Mouse (Mus musculus) telencephalon, adult 2 months (tissue): ENCODE data around the gene Phf21a.
"Not testable (repeated sequence)": the region's sequence is repeated elsewhere in the genome, so short reads cannot be mapped to it uniquely, and the experiment has no call there.

Experiments
- DNase-seq: peaks from one replicate; pipeline ENCODE4 v3.0.0-alpha.2; 2011; ENCODE audit warnings: low read depth, low spot score

Gene Phf21a

GRCm38 (mm10) chr2:92082196-92082595 is 10.7 kb upstream of the Phf21a start:
- DNase-seq = no peak

DNA sequence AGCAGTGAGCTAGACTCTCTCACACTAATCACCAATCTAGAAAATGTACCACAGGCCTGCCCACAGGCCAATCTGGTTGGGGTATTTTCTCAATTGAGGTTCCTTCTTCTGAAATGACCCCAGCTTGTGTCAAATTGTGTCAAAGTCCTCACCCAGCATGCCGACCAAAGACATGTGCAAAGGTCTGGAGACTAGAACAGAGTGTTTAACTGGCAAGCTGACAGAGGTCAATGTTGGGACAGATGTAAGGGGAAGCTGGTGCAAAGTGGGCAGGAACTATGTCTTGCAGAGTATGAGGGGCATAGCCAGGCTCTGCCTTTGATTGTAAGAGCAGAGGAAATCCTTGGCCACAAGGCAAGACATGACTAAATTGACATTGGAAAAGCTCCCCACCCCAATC is 7.2 kb upstream of the Phf21a start:
- no peak for DNase-seq

DNA sequence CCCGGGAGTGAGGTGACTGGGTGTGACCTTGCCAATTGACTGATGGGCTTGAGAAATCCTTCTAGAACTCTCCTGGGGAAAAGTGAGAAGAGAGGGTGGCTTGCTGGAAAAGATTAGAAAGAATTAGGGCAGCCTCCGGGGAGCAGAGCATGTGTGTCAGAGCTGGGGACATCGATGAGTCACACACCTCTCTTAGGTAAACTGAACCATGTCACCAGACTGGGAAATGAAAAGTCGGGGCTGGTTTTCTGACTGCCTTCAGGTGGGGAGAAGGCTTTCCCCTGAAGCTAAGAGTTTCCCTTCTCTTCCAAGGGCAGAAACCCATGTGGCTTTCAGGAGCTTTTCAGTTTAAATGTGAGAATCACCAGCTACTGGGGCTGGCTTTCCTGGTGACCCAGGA is 5.9 kb upstream of the Phf21a start:
- no peak for DNase-seq

DNA sequence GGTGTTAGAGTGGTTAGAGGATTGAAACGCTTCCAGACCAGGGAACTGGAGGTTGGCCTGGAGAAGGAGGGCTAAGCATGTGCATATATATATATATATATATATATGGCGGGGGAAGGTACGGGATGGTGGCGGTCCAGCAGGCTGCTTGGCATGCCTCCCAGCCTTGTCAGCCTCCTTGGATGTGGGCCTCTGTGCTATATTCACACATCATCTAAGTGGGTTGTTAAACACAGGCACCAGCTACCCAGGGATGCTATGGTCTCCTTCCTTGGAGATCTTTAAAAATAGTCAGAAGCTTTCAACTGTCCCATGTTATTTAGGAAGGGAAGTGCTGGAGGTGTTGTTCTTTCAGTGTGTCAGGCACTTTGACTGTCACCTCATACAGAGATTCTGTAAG is 3.1 kb upstream of the Phf21a start:
- peak; percentile 70 for DNase-seq

GRCm38 (mm10) chr2:92093503-92093902 is 586 bp downstream of the Phf21a start:
- not testable (repeated sequence) for DNase-seq

DNA sequence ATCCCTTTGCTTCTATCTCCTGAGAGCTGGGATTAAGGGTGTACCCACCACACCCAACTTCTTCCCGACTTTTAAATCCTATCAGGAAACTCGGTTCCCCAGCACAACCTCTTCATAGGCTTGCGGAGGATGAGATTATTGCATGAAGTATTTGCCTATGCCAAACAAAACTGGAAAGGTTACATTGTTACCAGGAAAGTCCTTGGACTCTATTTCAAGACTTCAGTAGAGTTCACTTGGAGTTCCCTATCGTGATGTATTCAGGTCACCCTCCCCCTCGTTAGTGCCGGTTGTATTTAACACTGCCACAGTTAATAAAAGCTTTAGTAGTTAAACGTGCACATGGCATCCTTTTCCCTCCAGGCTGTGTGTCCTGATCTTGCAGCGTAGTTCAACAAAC is 1.2 kb downstream of the Phf21a start:
- no peak for DNase-seq

GRCm38 (mm10) chr2:92100768-92101167 is 7.9 kb downstream of the Phf21a start:
- DNase-seq = no peak

DNA sequence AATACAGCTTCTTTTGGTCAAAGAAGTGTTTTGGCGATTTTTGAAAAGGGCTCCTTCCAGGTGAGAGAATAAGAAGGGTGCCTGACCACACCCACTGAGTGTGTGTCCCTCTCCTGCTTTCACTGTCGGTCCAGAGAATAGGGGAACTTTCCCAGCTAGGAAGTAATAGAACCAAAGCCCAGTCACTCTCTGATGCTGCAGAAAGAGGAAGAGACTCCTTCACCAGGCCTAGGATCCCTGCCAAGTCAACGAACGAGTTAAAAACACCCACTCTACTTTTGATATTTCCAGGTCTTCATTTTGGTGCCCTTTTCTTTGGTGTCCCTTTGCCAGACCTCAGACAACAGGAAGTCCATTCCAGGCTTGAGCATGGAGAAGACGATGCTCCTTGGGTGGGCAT is 31.6 kb downstream of the Phf21a start:
- DNase-seq = no peak

DNA sequence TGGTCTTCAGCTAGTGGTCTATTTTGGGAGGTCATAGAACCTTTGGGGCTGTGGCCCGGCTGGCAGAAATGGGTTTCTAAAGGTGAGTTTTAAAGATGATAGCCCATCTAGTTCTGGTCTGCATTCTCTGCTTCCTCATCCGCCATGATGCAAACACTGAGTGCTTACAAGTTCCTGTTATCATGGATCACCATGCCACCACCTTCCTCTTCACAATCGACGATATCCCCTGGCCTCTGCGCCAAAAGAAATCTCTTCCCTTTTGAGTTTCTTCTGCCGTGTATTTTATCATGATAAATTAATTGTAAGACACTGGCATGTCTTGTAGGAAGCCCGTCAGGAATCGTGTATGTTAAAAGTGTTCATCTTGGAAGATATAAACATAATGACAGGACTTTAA is 32.4 kb downstream of the Phf21a start:
- no peak for DNase-seq

DNA sequence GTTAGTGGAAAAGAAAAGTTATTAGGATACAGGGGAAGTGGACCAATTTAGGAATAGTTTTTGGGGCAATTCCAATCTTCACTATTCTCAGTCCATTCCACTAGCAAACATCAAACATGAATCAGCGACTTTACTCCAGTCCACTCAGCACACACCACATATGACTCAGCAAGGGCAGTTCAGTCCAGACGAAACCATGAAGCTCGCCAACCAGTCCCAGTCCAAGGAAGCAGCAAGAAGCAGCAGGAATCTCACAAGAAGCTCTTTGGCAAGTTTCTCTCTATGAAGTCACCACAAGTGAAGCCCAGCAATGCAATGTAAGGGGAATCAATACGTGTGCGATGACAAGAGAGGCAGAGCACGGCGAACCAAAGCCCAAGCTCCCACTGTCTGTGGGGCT is 37.2 kb downstream of the Phf21a start:
- DNase-seq = no peak

DNA sequence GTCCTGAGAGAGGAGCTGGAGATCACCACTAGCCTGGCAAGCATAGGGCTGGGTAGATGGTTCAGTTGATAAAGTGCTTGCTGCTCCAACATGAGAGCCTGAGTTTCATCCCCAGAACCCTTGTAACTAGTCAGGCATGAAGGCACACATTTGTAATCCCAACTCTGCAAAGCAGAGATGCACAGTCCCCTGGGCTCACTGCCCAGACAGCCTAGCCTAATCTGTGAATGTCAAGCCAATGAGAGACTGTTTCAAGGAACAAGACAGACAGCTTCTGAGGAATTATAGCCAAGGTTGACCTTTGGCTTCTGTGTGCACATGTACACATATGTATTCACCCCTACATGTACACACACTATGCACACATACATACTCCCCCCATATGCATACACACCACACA is 45.8 kb downstream of the Phf21a start:
- DNase-seq = no peak

DNA sequence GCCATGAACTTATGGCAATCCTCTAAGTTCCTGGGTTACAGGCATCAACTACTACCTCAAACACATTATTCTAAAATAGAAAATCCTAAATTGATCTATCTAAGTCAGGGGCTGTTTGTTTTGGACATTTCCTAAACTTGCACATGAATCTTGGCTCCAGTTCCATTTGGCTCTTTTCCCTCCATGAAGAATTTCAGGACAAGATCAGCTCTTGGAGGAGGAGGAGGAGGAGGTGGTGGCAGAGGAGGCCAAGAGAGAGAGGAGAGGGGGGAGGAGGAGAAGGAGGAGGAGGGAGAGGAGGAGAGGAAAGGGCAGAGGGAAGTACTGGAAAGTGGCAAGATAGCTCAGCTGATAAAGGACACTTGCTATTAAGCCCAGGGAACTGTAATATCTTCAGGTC is 46.4 kb downstream of the Phf21a start:
- no peak for DNase-seq

DNA sequence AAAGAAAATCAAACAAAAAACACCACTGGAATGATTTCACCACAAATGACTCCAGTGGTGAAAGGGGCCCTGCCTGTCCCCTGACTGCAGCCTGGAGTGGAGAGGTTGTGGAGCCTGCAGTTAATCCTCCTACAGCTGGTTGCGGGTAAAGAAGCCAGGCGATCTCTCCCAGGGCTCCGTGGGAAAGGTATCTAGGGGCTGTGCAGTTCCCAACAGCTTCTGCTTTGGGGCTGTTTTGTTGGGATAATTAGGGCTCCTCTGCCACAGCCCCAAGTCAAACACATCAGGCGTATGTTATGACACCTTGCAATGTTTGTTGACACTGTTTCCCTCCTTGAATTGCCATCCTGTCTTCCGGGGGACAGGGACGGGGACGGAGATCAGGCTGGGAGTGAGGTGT is 47.5 kb downstream of the Phf21a start:
- no peak for DNase-seq

DNA sequence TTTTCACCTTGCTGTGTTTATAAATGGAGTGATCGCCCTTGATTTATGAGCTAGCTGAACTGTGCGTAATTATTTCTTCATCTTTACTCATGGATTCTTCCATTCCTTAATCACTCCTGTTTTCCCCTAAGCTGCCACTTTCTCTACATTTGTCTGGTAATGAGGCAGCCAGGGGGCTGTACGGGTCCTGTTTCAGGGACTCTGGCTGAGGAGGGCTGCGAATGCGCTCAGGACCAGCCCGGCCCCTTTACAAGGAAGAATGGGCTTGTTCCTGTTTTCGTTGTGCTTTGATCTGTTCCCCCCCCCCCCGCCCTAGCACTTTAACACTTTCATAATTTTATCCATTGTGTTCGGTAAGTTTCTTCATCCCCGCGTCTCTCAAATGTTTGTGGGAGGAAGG is 48.2 kb downstream of the Phf21a start:
- DNase-seq = no peak

GRCm38 (mm10) chr2:92143932-92144331 is 51.0 kb downstream of the Phf21a start:
- no peak for DNase-seq

- not testable (repeated sequence) for DNase-seq
Measured at GRCm38 (mm10) chr2:92147925-92148750, 55.2 kb downstream of the Phf21a start.

- DNase-seq = no peak
Measured at GRCm38 (mm10) chr2:92164291-92164690, 71.4 kb downstream of the Phf21a start.

GRCm38 (mm10) chr2:92166950-92167349 is 74.0 kb downstream of the Phf21a start:
- DNase-seq = no peak

DNA sequence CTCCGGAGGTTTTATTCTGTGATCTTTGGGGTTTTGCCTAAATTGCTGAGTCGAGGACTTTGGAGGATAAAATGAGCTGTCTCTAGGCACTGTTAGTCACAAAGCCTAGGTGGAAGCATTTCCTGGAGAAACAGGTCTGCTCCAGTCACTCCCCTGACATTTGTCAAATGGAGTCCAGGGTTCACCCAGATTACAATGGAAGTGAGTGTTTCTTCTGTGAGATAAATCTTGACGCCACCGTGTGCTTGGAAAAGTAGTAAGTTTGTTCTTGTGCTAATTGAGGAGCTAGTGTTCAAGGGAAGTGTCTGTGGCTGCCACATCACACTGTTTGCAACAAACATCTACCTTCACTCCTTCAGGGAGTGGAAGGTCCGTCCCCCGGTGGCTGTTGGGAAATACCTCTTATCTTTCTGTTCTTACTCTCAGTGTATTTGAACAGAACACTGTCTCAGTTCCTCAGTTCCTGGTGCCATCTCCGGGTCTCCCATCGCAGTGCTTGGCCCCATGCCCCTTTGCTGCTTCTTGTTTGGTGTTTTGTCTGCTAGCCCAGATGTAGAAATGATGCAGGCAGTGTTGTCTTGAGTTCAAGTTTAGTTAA is 78.2 kb downstream of the Phf21a start:
- DNase-seq = no peak

GRCm38 (mm10) chr2:92172300-92172699 is 79.4 kb downstream of the Phf21a start:
- DNase-seq = no peak

DNA sequence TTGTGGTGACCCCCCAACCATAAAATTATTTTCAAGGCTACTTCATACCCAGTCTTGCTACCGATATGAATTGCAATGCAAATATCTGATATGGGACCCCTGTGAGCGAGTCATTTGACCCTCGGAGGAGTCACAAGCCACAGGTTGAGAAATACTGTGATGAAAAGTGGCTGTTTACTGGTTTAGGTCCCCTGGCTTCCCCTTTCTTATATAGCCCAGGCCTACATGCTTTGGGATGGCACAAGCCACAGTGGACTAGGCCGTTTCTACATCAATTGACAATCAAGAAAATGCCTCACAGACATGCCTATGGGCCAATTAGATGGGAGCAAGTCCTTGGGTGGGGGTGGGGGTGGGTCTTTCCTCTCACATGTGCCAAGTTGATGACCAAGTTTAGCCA is 80.3 kb downstream of the Phf21a start:
- no peak for DNase-seq

DNA sequence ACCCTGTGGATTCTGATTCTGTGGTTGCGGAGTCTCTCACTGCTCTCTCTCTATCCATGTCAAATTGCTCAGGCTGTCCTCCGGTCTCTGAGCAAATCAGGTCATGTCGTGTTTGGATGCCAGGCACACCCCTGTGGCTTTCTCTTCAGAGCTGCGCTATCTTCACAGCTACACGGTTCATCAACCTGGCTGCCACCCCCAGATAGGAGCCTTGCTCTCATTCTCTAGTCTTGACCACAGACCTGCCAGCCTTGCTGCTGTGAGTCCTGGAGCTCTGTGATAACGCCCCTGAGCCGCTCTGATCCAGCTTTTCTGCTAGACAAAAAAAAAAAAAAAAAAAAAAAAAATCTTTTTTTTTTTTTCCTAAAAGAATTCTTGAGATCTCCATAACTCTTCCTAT is 81.3 kb downstream of the Phf21a start:
- no peak for DNase-seq

GRCm38 (mm10) chr2:92175002-92175401 is 82.1 kb downstream of the Phf21a start:
- DNase-seq = no peak
